Mouse (Mus musculus) embryonic facial prominence, embryonic 15.5 days (tissue): ENCODE measurements at regions not wholly inside any gene's neighbourhood (a gene's known extent, or its start where the extent isn't known, plus 50 kb on each side); places are given as distances from the start of the nearest gene placed in this dataset.

Experiments used
- ATAC-seq: fragments of 200-750 bp; cut with Nextera tagmentation; 2 replicates; pipeline ENCODE4 v1.8.0; 2017; ENCODE audit warnings: low read depth, moderate TSS enrichment; ENCODE audit not compliant: insufficient number of reproducible peaks, low FRiP score, low TSS enrichment
- H3K27ac ChIP-seq: fragments of 300-500 bp; sonication (generic); replicated peaks from 2 replicates; pipeline ENCODE4 v1.5.1; 2015; ENCODE audit warnings: mild to moderate bottlenecking, inconsistent platforms
- H3K27me3 ChIP-seq: fragments of 300-500 bp; sonication (generic); 2 replicates; pipeline ENCODE4 v1.6.1; 2015; ENCODE audit warnings: inconsistent platforms
- H3K36me3 ChIP-seq: fragments of 300-500 bp; sonication (generic); 2 replicates; pipeline ENCODE4 v1.6.1; 2015; ENCODE audit warnings: mild to moderate bottlenecking, inconsistent platforms
- H3K4me1 ChIP-seq: fragments of 300-500 bp; sonication (generic); 2 replicates; pipeline ENCODE4 v1.6.1; 2015; ENCODE audit warnings: inconsistent platforms
- H3K4me2 ChIP-seq: fragments of 300-500 bp; sonication (generic); replicated peaks from 2 replicates; pipeline ENCODE4 v1.6.1; 2015; ENCODE audit warnings: mild to moderate bottlenecking, inconsistent platforms
- H3K4me3 ChIP-seq: fragments of 300-500 bp; sonication (generic); replicated peaks from 2 replicates; pipeline ENCODE4 v1.5.1; 2015; ENCODE audit warnings: mild to moderate bottlenecking, inconsistent platforms
- H3K9ac ChIP-seq: fragments of 300-500 bp; sonication (generic); 2 replicates; pipeline ENCODE4 v1.6.1; 2015; ENCODE audit warnings: inconsistent platforms
- H3K9me3 ChIP-seq: fragments of 300-500 bp; sonication (generic); replicated peaks from 2 replicates; pipeline ENCODE4 v1.6.1; 2016; ENCODE audit warnings: inconsistent platforms
- WGBS: fragments of 180-500 bp; shearing (Covaris S2); methylation state at CpG from one replicate; pipeline ENCODE4 v1.1.7; 2015; 5-methylcytosine and 5-hydroxymethylcytosine counted together

DNA sequence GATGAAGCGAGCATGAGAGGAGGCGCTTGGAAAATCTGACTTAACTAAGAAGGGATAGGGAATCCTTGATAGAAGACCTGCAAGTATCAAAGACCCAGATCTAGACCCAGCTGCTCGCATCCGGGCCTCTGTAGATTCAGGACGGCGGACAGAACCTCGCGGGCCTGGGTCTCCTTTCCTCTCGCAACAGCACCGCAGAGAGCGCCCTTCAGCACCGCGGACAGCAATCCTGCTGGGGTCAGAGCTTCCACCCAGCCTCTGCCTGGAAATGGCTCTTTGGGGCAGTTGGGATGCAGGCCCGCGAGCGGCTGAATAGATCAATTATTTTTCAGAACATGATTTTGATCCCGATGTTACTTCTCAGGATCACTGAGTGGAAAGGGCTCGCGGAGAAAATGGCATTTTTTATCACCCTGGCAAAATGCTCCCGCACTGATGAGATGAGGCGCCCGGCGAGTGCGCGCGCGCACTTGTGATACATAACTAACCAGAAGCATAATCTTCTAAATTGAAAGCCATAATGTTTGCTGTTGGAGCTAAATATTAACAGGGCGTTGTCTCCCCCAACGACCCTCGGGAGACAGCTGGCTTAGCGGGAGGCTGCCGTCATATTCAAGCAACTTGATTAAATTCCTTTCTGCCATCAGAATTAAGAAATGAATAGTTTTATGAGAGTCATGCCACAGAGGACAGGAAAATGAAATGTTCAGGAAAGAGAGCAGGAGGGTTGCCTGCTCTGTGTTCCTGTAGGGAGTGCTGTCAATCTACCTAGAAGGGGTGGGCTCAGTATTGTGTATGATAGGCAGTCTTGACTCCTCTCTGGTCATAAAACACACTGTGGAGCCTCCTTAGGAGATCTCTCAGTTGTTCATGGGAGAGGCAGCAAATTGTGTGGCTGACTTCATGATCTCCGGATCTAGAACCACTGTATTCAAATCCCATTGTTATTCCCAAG lies 173.1 kb upstream of the Zc3h12a start:
- Histone ChIP-seq H3K4me2 (no peak overlapping the region), H3K27ac (no peak overlapping the region), H3K4me1 (no peaks in the 10 kb centered on the region), H3K9ac (no peak overlapping the region), H3K4me3 (no peak overlapping the region), H3K9me3 (no peaks in the 10 kb centered on the region), H3K36me3 (no peaks in the 10 kb centered on the region), H3K27me3 (no peaks in the 10 kb centered on the region)
- WGBS, result 20% methylated on average over 33 of the region's 33 CpGs
- ATAC-seq, result no peak

DNA sequence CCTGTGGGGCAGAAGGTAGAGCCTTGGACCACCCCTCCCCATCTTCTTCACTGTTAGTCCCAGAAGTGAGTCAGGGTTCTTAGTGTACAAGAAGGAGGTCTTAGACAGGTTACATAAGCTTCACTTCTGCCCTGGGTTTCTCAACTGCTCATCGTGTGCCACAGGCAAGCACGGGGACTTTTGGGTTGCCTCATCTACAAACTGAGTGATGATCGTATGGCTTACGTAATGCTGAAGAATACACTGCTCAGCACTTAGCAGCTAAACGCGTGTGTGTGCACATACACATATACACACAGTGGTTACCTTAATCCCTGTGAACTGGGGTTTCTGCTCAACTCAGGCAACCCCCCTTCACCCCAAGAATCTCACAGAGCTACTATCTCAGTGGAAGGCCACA lies 163.1 kb upstream of the Zc3h12a start:
- Histone ChIP-seq H3K9me3 (no peaks in the 10 kb centered on the region), H3K4me1 (no peaks in the 10 kb centered on the region), H3K4me2 (no peak overlapping the region), H3K36me3 (no peaks in the 10 kb centered on the region), H3K9ac (no peak overlapping the region), H3K4me3 (no peak overlapping the region), H3K27ac (no peak overlapping the region), H3K27me3 (no peaks in the 10 kb centered on the region; the same call in 1 of the 2 replicates)
- 78% methylated on average over 6 of the region's 6 CpGs for WGBS
- no peak for ATAC-seq

DNA sequence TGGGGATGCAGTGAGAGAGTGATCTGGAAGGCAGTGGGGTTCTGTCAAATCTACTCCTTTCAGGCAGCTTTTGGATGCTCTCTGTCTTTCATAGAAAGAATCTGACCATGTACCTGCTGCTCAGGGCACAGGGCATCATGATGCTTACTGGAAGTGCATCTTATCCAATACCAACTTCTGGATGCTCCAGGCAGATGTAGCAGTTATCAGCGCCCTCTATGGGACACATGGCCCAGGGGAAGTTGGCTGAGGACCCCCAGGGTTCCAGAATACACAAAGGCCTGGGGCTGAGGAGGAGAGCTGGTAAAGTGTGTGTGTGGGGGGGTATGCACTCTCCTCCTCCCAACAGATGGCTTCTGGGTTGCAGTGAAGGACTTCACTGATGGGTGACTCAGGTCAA lies 162.1 kb upstream of the Zc3h12a start:
- Histone ChIP-seq H3K4me3 (no peak overlapping the region), H3K4me2 (no peak overlapping the region), H3K4me1 (no peaks in the 10 kb centered on the region), H3K36me3 (no peaks in the 10 kb centered on the region), H3K9me3 (no peaks in the 10 kb centered on the region), H3K27me3 (no peaks in the 10 kb centered on the region; the same call in 1 of the 2 replicates), H3K27ac (no peak overlapping the region), H3K9ac (no peak overlapping the region)
- 12% methylated on average over 1 of the region's 1 CpGs for WGBS
- ATAC-seq, result no peak

DNA sequence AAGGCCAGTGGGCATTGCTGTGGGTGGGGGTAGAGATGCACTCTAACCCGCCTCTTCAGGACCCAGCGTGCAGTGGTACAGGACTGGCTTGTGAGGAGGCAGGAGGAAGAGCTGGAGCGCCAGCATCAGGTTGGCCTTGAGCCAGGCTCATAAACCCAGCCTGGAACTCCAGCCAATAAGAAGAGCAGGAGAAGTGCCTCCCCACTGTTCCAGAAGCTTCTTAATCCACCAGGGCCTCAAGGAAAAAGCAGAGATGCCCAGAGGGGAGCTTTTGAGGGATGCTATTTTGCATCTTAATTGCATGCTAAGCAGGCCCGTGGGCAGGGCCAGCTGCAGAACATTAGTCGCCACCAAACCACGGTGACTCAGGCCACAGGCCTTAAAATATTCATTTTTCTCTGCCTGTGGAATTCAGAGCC lies 161.4 kb upstream of the Zc3h12a start:
- no peak for ATAC-seq
- H3K9me3 ChIP-seq, result no peaks in the 10 kb centered on the region
- no peak overlapping the region for H3K4me3 ChIP-seq
- 37% methylated on average over 6 of the region's 6 CpGs for WGBS
- H3K27me3 ChIP-seq, result no peaks in the 10 kb centered on the region; the same call in 1 of the 2 replicates
- no peaks in the 10 kb centered on the region for H3K36me3 ChIP-seq
- no peaks in the 10 kb centered on the region for H3K4me1 ChIP-seq
- H3K4me2 ChIP-seq, result no peak overlapping the region
- H3K27ac ChIP-seq, result no peak overlapping the region
- H3K9ac ChIP-seq, result no peak overlapping the region

DNA sequence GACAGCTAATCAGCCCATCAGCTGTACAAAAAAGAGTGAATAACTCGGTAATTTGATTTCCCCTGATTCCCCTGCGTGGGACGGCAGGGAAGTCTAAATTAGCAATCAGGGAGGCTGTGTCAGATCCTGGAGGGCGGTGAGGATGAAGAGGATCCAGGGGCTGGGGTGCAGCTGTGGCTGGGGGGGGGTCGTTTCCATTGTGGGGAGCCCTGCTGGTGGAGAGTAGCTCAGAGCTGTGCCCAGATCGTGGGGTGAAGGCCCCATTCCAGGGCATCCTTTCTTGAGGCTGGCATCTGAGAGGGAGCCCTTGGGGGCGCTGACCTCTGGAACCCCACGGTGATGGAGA lies 155.3 kb upstream of the Zc3h12a start:
- Histone ChIP-seq H3K27me3 (peaks cover 4% of the 10 kb centered on the region), H3K4me3 (no peak overlapping the region), H3K4me2 (no peak overlapping the region), H3K27ac (no peak overlapping the region), H3K36me3 (no peaks in the 10 kb centered on the region), H3K9me3 (no peaks in the 10 kb centered on the region), H3K9ac (no peak overlapping the region), H3K4me1 (peaks cover 8% of the 10 kb centered on the region; the same call in 1 of the 2 replicates)
- no peak for ATAC-seq
- 17% methylated on average over 8 of the region's 8 CpGs for WGBS

DNA sequence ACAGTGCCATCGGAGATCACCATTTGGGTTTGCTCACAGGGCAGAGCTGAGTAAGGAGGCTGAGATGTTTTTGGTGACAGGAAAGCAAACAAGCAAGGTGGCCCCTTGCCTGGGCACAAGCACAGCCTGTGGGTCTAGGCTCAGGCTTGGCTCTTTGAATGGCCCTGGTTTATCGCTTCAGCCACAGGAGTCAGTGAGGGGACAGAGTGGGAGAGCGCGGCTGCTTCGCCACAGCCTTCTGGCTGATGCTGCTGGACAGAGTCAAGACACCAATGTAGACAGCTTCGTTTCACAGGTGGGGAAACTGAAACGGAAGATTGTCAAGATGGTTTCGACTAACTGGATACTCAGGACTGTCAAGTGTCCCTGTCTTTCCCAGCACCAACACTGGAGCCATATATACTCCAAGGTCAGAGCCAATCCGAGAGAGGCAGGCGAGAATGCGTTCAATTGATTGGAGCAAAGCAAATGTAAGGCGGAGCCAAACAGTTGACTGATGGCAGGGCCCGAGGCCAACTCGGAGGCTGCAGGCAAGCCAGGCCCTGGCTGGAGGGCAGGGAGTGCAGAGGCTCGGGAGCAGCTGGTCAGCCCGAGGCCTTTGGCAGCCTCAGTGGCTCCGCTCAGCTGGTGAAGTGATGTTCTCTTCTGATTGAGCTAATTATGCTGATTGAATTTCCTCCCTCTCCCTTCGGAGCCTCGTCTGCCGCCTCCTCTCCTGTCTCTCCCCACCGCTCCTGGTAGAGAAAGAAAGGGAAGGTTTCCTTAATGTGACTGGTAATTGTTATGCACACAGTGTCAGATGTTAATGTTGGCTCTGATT lies 154.7 kb upstream of the Zc3h12a start:
- Histone ChIP-seq H3K27ac (0 out of 2 replicates have a peak overlapping the region, but pooled peaks have one; percentile 39), H3K27me3 (peaks cover 7% of the 10 kb centered on the region), H3K4me3 (0 out of 2 replicates have a peak overlapping the region, but pooled peaks have one; percentile 15), H3K4me2 (peak overlapping the region; percentile 32), H3K4me1 (peaks cover 8% of the 10 kb centered on the region; the same call in 1 of the 2 replicates), H3K9me3 (no peaks in the 10 kb centered on the region), H3K9ac (no peak overlapping the region), H3K36me3 (no peaks in the 10 kb centered on the region)
- WGBS, result 11% methylated on average over 21 of the region's 21 CpGs
- ATAC-seq, result peak; percentile 49; the same call in 1 of the 2 replicates

DNA sequence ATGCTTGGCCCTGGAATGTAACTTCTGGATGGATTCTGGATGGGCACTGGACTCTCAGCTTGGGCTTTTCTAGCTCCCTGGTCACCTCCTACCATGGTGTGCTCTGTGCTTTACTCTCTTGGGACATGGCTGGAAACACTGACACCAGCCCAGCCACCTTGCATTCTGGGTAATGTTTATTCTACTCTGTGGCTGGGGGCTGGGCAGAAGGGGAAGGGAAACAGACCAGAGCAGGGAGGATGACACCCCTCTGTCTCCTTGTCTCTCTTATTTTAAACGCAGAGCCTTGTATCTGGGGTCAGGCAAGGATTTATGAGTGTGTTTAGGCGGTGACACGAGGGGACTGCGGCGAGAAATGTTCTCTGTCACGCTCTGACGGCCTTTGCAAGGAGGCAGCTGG lies 151.5 kb upstream of the Zc3h12a start:
- Histone ChIP-seq H3K4me1 (peaks cover 8% of the 10 kb centered on the region; the same call in 1 of the 2 replicates), H3K36me3 (no peaks in the 10 kb centered on the region), H3K27me3 (peaks cover 37% of the 10 kb centered on the region), H3K27ac (no peak overlapping the region), H3K9me3 (no peaks in the 10 kb centered on the region), H3K9ac (no peak overlapping the region), H3K4me2 (no peak overlapping the region), H3K4me3 (no peak overlapping the region)
- 64% methylated on average over 7 of the region's 7 CpGs for WGBS
- no peak for ATAC-seq

DNA sequence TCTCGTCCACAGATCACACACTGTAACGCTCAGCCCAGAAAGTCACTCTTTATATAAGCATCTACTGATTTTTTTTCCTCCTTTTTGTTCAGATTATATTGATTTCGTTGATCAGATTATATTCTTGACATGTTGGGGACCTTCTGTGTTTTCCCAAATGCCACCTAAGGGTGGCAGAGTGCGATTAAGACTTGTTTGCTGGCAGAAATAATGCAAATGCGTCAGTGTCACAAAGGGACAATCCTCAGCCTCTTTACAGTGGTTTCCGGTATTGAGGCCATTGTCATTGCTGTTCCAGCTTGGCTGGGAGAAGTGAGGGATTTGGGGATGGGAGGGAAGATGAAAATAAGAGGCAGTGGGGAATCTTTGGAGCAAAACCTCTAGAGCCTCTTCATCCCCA lies 149.2 kb upstream of the Zc3h12a start:
- H3K4me2 ChIP-seq, result no peak overlapping the region
- H3K4me1 ChIP-seq, result no peaks in the 10 kb centered on the region
- no peak overlapping the region for H3K9ac ChIP-seq
- no peaks in the 10 kb centered on the region for H3K36me3 ChIP-seq
- ATAC-seq, result no peak
- H3K9me3 ChIP-seq, result no peaks in the 10 kb centered on the region
- H3K27me3 ChIP-seq, result peaks cover 49% of the 10 kb centered on the region
- 67% methylated on average over 6 of the region's 6 CpGs for WGBS
- no peak overlapping the region for H3K27ac ChIP-seq
- no peak overlapping the region for H3K4me3 ChIP-seq

DNA sequence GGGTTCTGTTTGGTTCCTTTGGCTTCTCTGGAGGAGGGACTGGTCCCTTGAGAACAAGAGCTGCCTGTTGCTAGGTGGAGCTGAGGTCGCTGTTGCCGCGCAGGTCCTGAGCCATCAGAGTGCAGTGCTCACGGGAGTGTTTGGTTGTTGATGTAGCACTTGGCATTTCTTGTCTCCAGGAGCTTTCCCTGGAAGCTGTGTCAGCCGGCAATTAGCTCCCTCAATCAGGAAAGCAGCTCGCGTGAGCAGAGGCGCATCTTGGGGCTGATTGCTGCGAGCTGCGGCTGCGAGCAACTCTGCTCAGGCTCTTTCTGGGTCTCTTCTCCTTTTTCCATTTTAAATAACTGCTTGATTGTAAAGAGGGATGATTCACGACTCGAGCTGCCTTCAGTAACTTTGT lies 147.6 kb upstream of the Zc3h12a start:
- Histone ChIP-seq H3K27me3 (peaks cover 57% of the 10 kb centered on the region), H3K9ac (no peak overlapping the region), H3K9me3 (no peaks in the 10 kb centered on the region), H3K4me2 (no peak overlapping the region), H3K4me1 (no peaks in the 10 kb centered on the region), H3K27ac (no peak overlapping the region), H3K4me3 (no peak overlapping the region), H3K36me3 (no peaks in the 10 kb centered on the region)
- WGBS, result 1% methylated on average over 13 of the region's 13 CpGs
- no peak for ATAC-seq

DNA sequence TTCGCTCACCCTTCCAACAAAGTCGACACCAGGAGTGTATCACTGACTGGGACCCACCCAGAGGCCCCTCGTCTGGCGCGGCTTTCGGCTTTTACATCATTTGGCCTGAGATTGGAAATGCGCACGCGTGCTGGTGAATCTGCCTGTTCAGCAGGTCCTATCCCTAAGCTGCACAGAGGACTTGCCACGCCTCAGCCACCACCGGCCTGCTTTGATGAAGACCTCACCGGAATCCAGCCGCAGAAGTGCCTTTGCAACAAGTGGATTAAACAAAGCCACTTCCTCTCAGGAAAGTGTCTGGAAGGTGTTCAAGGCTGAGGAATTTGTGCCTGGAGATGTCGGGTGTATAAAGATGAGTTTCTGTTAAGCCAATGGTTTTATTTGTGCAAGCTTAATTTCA lies 143.3 kb upstream of the Zc3h12a start:
- no peak overlapping the region for H3K4me3 ChIP-seq
- WGBS, result 69% methylated on average over 14 of the region's 14 CpGs
- H3K9me3 ChIP-seq, result no peaks in the 10 kb centered on the region
- H3K36me3 ChIP-seq, result no peaks in the 10 kb centered on the region
- H3K4me2 ChIP-seq, result no peak overlapping the region
- no peak overlapping the region for H3K27ac ChIP-seq
- no peaks in the 10 kb centered on the region for H3K4me1 ChIP-seq
- peaks cover 44% of the 10 kb centered on the region for H3K27me3 ChIP-seq
- ATAC-seq, result no peak
- no peak overlapping the region for H3K9ac ChIP-seq

DNA sequence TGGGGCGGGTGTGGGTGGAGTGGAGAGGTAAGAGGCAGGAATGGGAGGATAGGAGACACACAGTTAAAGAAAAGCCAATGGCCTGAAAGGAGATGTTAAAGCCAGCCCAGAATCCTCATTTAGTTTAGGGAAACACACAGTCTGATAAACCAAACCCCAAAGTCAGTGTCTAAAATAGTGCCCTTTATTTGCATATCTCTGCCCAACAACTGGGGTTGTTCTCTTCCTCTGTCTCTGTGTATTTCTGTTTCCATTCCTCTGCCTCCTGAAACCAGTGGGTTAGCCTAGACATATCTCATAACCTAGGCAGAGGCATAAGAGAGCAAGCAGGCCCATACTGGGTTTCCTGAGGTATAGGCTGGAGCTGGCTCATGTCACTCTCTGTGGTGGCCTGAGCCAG lies 138.6 kb upstream of the Zc3h12a start:
- WGBS, result 83% methylated on average over 1 of the region's 1 CpGs
- no peaks in the 10 kb centered on the region for H3K36me3 ChIP-seq
- H3K27ac ChIP-seq, result no peak overlapping the region
- no peaks in the 10 kb centered on the region for H3K4me1 ChIP-seq
- peaks cover 17% of the 10 kb centered on the region for H3K27me3 ChIP-seq
- no peak overlapping the region for H3K9ac ChIP-seq
- ATAC-seq, result no peak
- H3K9me3 ChIP-seq, result no peaks in the 10 kb centered on the region
- H3K4me3 ChIP-seq, result no peak overlapping the region
- H3K4me2 ChIP-seq, result no peak overlapping the region
